Mouse (Mus musculus) limb, embryonic 11.5 days (tissue): ENCODE results near the gene Ezh2. TPM values are rescaled to one million over a fixed set of nuclear protein-coding genes. Genes with fewer than 3 reads are reported as not detected.
"Not testable (repeated sequence)": the region's sequence is repeated elsewhere in the genome, so short reads cannot be mapped to it uniquely, and the experiment has no call there.

Experiments
- ATAC-seq: fragments of 200-750 bp; cut with Nextera tagmentation; 2 replicates; pipeline ENCODE4 v1.8.0; 2017; ENCODE audit warnings: low read depth; ENCODE audit not compliant: insufficient number of reproducible peaks, low FRiP score, low TSS enrichment
- DNase-seq: peaks from one replicate; pipeline ENCODE4 v3.0.0-alpha.2; 2015; ENCODE audit warnings: low spot score
- H3K27ac ChIP-seq: fragments of 300-500 bp; sonication (generic); replicated peaks from 2 replicates; pipeline ENCODE4 v1.5.1; 2014; ENCODE audit warnings: low read depth, mild to moderate bottlenecking, low read length
- H3K27me3 ChIP-seq: fragments of 300-500 bp; sonication (generic); 2 replicates; pipeline ENCODE4 v1.6.1; 2014; ENCODE audit warnings: mild to moderate bottlenecking, low read length, mixed read lengths; ENCODE audit not compliant: control insufficient read depth, insufficient read depth
- H3K36me3 ChIP-seq: fragments of 300-500 bp; sonication (generic); 2 replicates; pipeline ENCODE4 v1.6.1; 2014; ENCODE audit warnings: mild to moderate bottlenecking, low read length, moderate library complexity, mixed read lengths; ENCODE audit not compliant: control insufficient read depth, insufficient read depth
- H3K4me1 ChIP-seq: fragments of 300-500 bp; sonication (generic); 2 replicates; pipeline ENCODE4 v1.6.1; 2014; ENCODE audit warnings: low read length, mixed read lengths; ENCODE audit not compliant: control insufficient read depth, insufficient read depth
- H3K4me2 ChIP-seq: fragments of 300-500 bp; sonication (generic); 2 replicates; pipeline ENCODE4 v1.6.1; 2014; ENCODE audit warnings: low read depth, mild to moderate bottlenecking, moderate library complexity; ENCODE audit not compliant: severe bottlenecking
- H3K4me3 ChIP-seq: fragments of 300-500 bp; sonication (generic); 2 replicates; pipeline ENCODE4 v1.5.1; 2014; ENCODE audit warnings: low read depth, low read length
- H3K9ac ChIP-seq: fragments of 300-500 bp; sonication (generic); 2 replicates; pipeline ENCODE4 v1.6.1; 2014; ENCODE audit warnings: mild to moderate bottlenecking, low read length
- H3K9me3 ChIP-seq: fragments of 300-500 bp; sonication (generic); 2 replicates; pipeline ENCODE4 v1.6.1; 2016; ENCODE audit warnings: low read length; ENCODE audit not compliant: control insufficient read depth
- WGBS: fragments of 180-500 bp; shearing (Covaris S2); extraction: QIAGEN DNeasy Blood & Tissue Kit; methylation state at CpG from one replicate; pipeline ENCODE4 v1.1.7; 2014; 5-methylcytosine and 5-hydroxymethylcytosine counted together
- polyA plus RNA-seq: library from polyadenylated mRNA; unstranded; fragments of >200 nt; fragmentation: Nextera tagmentation; extraction: Ambion mirVana; gene quantifications from 2 replicates; pipeline ENCODE4 v1.2.1, GENCODE M21; 2014

Gene Ezh2
- polyA plus RNA-seq, 1 experiment from 2014 or later = 179 TPM

- Histone ChIP-seq H3K4me1 (no peaks in the 10 kb centered on the region), H3K9ac (no peak overlapping the region), H3K27me3 (no peaks in the 10 kb centered on the region), H3K4me2 (no peak overlapping the region), H3K9me3 (no peaks in the 10 kb centered on the region), H3K36me3 (no peaks in the 10 kb centered on the region), H3K4me3 (no peak overlapping the region), H3K27ac (no peak overlapping the region)
- WGBS = 88% methylated on average over 2 of the region's 2 CpGs
- ATAC-seq = no peak
- DNase-seq = no peak
These were observed 25.9 kb upstream of the Ezh2 start for GRCm38 (mm10) chr6:47621039-47621438.

GRCm38 (mm10) chr6:47608306-47608705 lies 13.2 kb upstream of the Ezh2 start:
- not testable (repeated sequence) for H3K36me3 ChIP-seq, H3K4me3 ChIP-seq, H3K9me3 ChIP-seq, H3K27me3 ChIP-seq, H3K9ac ChIP-seq, ATAC-seq, H3K4me1 ChIP-seq, H3K27ac ChIP-seq, DNase-seq, H3K4me2 ChIP-seq
- WGBS = 65% methylated on average over 5 of the region's 5 CpGs

GRCm38 (mm10) chr6:47601931-47602330 lies 6.8 kb upstream of the Ezh2 start:
- 79% methylated on average over 1 of the region's 1 CpGs for WGBS

GRCm38 (mm10) chr6:47595696-47596095 lies 555 bp upstream of the Ezh2 start:
- H3K9me3 ChIP-seq = no peaks in the 10 kb centered on the region
- ATAC-seq (no peak), DNase-seq (no peak)
- peak overlapping the region; percentile 98 for H3K27ac ChIP-seq
- H3K4me1 ChIP-seq = no peaks in the 10 kb centered on the region; the same call in 1 of the 2 replicates
- WGBS = 5% methylated on average over 6 of the region's 6 CpGs
- H3K4me2 ChIP-seq = peak overlapping the region; percentile 52
- no peaks in the 10 kb centered on the region for H3K27me3 ChIP-seq
- peak overlapping the region; percentile 99 for H3K9ac ChIP-seq
- no peaks in the 10 kb centered on the region for H3K36me3 ChIP-seq
- H3K4me3 ChIP-seq = peak overlapping the region; percentile 94

More at GRCm38 (mm10) chr6:47601931-47602330, 6.8 kb upstream of the Ezh2 start:
- Histone ChIP-seq H3K4me3 (no peak overlapping the region), H3K4me2 (no peak overlapping the region), H3K9me3 (no peaks in the 10 kb centered on the region), H3K4me1 (no peaks in the 10 kb centered on the region), H3K27me3 (no peaks in the 10 kb centered on the region), H3K36me3 (no peaks in the 10 kb centered on the region), H3K27ac (no peak overlapping the region), H3K9ac (no peak overlapping the region)
- DNase-seq (no peak), ATAC-seq (no peak)

- H3K4me1 ChIP-seq = no peaks in the 10 kb centered on the region; the same call in 1 of the 2 replicates
- peak overlapping the region; percentile 94 for H3K4me3 ChIP-seq
- DNase-seq = peak; percentile 85
- peak overlapping the region; percentile 52 for H3K4me2 ChIP-seq
- peak overlapping the region; percentile 99 for H3K9ac ChIP-seq
- WGBS = under 1% methylated on average over 72 of the region's 74 CpGs
- no peaks in the 10 kb centered on the region for H3K9me3 ChIP-seq
- H3K27me3 ChIP-seq = no peaks in the 10 kb centered on the region
- peak; percentile 77 for ATAC-seq
- H3K27ac ChIP-seq = peak overlapping the region; percentile 98
- no peaks in the 10 kb centered on the region for H3K36me3 ChIP-seq
These were observed 853 bp downstream of the Ezh2 start for GRCm38 (mm10) chr6:47594141-47594835.

- ATAC-seq (no peak), DNase-seq (no peak)
- Histone ChIP-seq H3K4me2 (peak overlapping the region; percentile 52), H3K27me3 (no peaks in the 10 kb centered on the region), H3K9ac (peak overlapping the region; percentile 99), H3K4me3 (peak overlapping the region; percentile 94), H3K4me1 (no peaks in the 10 kb centered on the region; the same call in 1 of the 2 replicates), H3K36me3 (no peaks in the 10 kb centered on the region), H3K9me3 (no peaks in the 10 kb centered on the region), H3K27ac (peak overlapping the region; percentile 98; the same call in 1 of the 2 replicates)
- WGBS = 20% methylated on average over 9 of the region's 9 CpGs
These were observed 1.6 kb downstream of the Ezh2 start for GRCm38 (mm10) chr6:47593590-47593989.

- H3K4me1 ChIP-seq, H3K4me2 ChIP-seq: not testable (repeated sequence)
- 97% methylated on average over 2 of the region's 2 CpGs for WGBS
These were observed 7.8 kb downstream of the Ezh2 start for GRCm38 (mm10) chr6:47587332-47587731.

GRCm38 (mm10) chr6:47572887-47573286 lies 22.3 kb downstream of the Ezh2 start:
- no peak overlapping the region for H3K27ac ChIP-seq
- DNase-seq (no peak), ATAC-seq (no peak)
- no peaks in the 10 kb centered on the region for H3K27me3 ChIP-seq
- H3K4me2 ChIP-seq = no peak overlapping the region
- no peak overlapping the region for H3K9ac ChIP-seq
- H3K36me3 ChIP-seq = peaks cover 17% of the 10 kb centered on the region
- no peaks in the 10 kb centered on the region for H3K9me3 ChIP-seq
- H3K4me3 ChIP-seq = no peak overlapping the region
- H3K4me1 ChIP-seq = no peaks in the 10 kb centered on the region
- 97% methylated on average over 2 of the region's 2 CpGs for WGBS

More at GRCm38 (mm10) chr6:47587332-47587731, 7.8 kb downstream of the Ezh2 start:
- not testable (repeated sequence) for H3K9me3 ChIP-seq, H3K36me3 ChIP-seq, H3K27ac ChIP-seq, H3K9ac ChIP-seq, ATAC-seq, DNase-seq, H3K27me3 ChIP-seq, H3K4me3 ChIP-seq
